Mouse (Mus musculus) bone marrow, adult 2 months (tissue): ENCODE measurements around the gene Cd200.
"Not testable (repeated sequence)": the region's sequence is repeated elsewhere in the genome, so short reads cannot be mapped to it uniquely, and the experiment has no call there.

Experiments
- CTCF ChIP-seq: fragments of 200-500 bp; IDR thresholded peaks from 2 replicates; pipeline ENCODE4 v1.5.1; 2011; ENCODE audit warnings: low read length, control low read depth; ENCODE audit not compliant: control insufficient read depth, insufficient read depth
- POLR2A ChIP-seq: fragments of 200-500 bp; IDR thresholded peaks from 2 replicates; pipeline ENCODE4 v1.6.1; 2011; ENCODE audit warnings: low read depth, mild to moderate bottlenecking, control low read depth, low read length, borderline replicate concordance; ENCODE audit not compliant: control insufficient read depth

GRCm38 (mm10) chr16:45348238-45348637 lies 60.6 kb downstream of the Cd200 start:
- not testable (repeated sequence) for TF ChIP-seq POLR2A, CTCF
